ENCODE assay signal across 20 mouse cellular contexts in the genomic region with DNA sequence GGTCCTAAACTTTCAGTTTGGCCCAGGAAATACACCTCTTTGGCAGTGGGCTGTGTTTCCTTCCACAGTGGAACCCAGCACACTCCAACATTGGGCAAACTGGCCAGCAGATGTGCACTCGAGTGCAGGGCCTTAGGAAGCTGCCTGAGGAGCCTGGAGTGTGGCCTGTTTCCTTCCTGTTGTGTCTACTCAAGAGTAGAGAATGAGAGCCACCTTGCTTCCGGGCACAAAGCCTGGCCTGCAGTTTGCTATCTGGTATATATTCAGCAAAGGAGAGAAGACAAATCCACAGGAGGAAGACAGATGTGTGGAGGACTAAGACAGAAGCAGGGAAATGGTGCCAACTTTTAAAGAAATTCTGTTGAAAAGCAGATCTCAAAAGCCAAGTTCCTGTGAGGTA.
A peak's percentile ranks its signal among the peaks of the same experiment; 100 is the strongest.
DNase-seq lines count a peak whose midpoint lies in the region; ATAC-seq and TF ChIP-seq lines count a peak whose summit lies in the region.
"Had no signal": no experiment of that assay in that cellular context is flagged by ENCODE, and none has a peak within 500 bp of the region (broad histone marks: within the 10 kb centered on the region; RNA-seq: fewer than 3 reads in every experiment).

No protein-coding gene starts in this region.

- DNase-seq in intestine, embryonic 14.5 days (ENCODE audit: low spot score) = peak; percentile 42
- DNase-seq in CD4-positive helper T cell, adult 2 months (ENCODE audit: low read depth, low spot score) = peak; percentile 9
- DNase-seq in naive thymus-derived CD4-positive, alpha-beta T cell, adult 2 months (ENCODE audit: low read depth) = peak; percentile 22
- no peak for DNase-seq in left cerebral cortex, adult 2 months (ENCODE audit: extremely low spot score in 1 of 2, low spot score in 2 of 2)
- no peak for DNase-seq in kidney, postnatal 36 days
- DNase-seq: adrenal gland, postnatal 25 days; cerebellum, adult 2 months; heart, adult 2 months; spleen, adult 18-20 months had no signal

- ATAC-seq in intestine, embryonic 14.5 days (replicated peaks; ENCODE audit: low FRiP score, low TSS enrichment, low read depth) = no peak
- ATAC-seq in intestine, embryonic 16.5 days = no peak
- ATAC-seq in common myeloid progenitor, adult 5-6 weeks (replicated peaks; ENCODE audit: low read depth, poor library complexity, severe bottlenecking) = peak; percentile 58
- ATAC-seq: intestine, embryonic 15.5 days; lung, postnatal 0 days had no signal

- H3K27me3 ChIP-seq in intestine, embryonic 14.5 days (replicated peaks; ENCODE audit: control insufficient read depth, insufficient read depth, low read length) = no peaks in the 10 kb centered on the region
- no peaks in the 10 kb centered on the region for H3K27me3 ChIP-seq in intestine, embryonic 16.5 days (replicated peaks; ENCODE audit: control insufficient read depth, insufficient read depth, low read length)
- H3K27me3 ChIP-seq: heart, embryonic 15.5 days; intestine, embryonic 15.5 days; limb, embryonic 13.5 days; neural tube, embryonic 12.5 days had no signal

- H3K36me3 ChIP-seq in intestine, embryonic 14.5 days (ENCODE audit: control insufficient read depth, insufficient read depth, low read length) = no peaks in the 10 kb centered on the region
- 0 out of 2 replicates have a peak, but pooled peaks cover 2% of the 10 kb centered on the region for H3K36me3 ChIP-seq in intestine, embryonic 16.5 days (ENCODE audit: control insufficient read depth, insufficient read depth, low read length)
- H3K36me3 ChIP-seq: intestine, embryonic 15.5 days; limb, embryonic 13.5 days; neural tube, embryonic 12.5 days had no signal

- H3K9ac ChIP-seq in intestine, embryonic 14.5 days (ENCODE audit: low read length) = no peak overlapping the region
- no peak overlapping the region for H3K9ac ChIP-seq in intestine, embryonic 16.5 days (ENCODE audit: low read depth, low read length)
- H3K9ac ChIP-seq: heart, embryonic 15.5 days; intestine, embryonic 15.5 days; limb, embryonic 13.5 days; liver, embryonic 14.5 days; neural tube, embryonic 12.5 days had no signal

- WGBS in intestine, embryonic 14.5 days = 68% methylated on average over 2 of the region's 2 CpGs
- 61% methylated on average over 2 of the region's 2 CpGs for WGBS in intestine, embryonic 16.5 days

- H3K9me3 ChIP-seq in intestine, embryonic 14.5 days (ENCODE audit: control insufficient read depth, low read length) = no peaks in the 10 kb centered on the region
- H3K9me3 ChIP-seq in intestine, embryonic 16.5 days (ENCODE audit: control insufficient read depth, low read length) = no peaks in the 10 kb centered on the region
- H3K9me3 ChIP-seq: heart, embryonic 15.5 days; hindbrain, embryonic 10.5 days; intestine, embryonic 15.5 days; limb, embryonic 13.5 days; neural tube, embryonic 12.5 days had no signal

- no peak for TF ChIP-seq CTCF in left cerebral cortex, adult 2 months (IDR thresholded peaks at IDR 0.05)

- no peak overlapping the region for H3K27ac ChIP-seq in intestine, embryonic 14.5 days (ENCODE audit: low read depth)
- no peak overlapping the region for H3K27ac ChIP-seq in intestine, embryonic 16.5 days (ENCODE audit: low read length)
- no peak overlapping the region for H3K27ac ChIP-seq in left cerebral cortex, adult 2 months
- H3K27ac ChIP-seq: heart, adult 2 months; heart, embryonic 15.5 days; hindbrain, embryonic 10.5 days; intestine, embryonic 15.5 days; kidney, postnatal 0 days; limb, embryonic 13.5 days; liver, embryonic 14.5 days; neural tube, embryonic 12.5 days; stomach, postnatal 0 days had no signal

- intact Hi-C loops in left cerebral cortex, adult 2 months (cut with DNase I) = no loop called here

- no peak overlapping the region for H3K4me3 ChIP-seq in intestine, embryonic 14.5 days (ENCODE audit: low read depth, low read length)
- no peak overlapping the region for H3K4me3 ChIP-seq in intestine, embryonic 16.5 days (ENCODE audit: low read length)
- no peak overlapping the region for H3K4me3 ChIP-seq in left cerebral cortex, adult 2 months
- H3K4me3 ChIP-seq: heart, adult 2 months; heart, embryonic 15.5 days; hindbrain, embryonic 10.5 days; intestine, embryonic 15.5 days; limb, embryonic 13.5 days; neural tube, embryonic 12.5 days had no signal

- no peak overlapping the region for H3K4me2 ChIP-seq in intestine, embryonic 14.5 days (ENCODE audit: low read length)
- no peak overlapping the region for H3K4me2 ChIP-seq in intestine, embryonic 16.5 days (ENCODE audit: low read depth, low read length)
- H3K4me2 ChIP-seq: heart, embryonic 15.5 days; intestine, embryonic 15.5 days; limb, embryonic 13.5 days; neural tube, embryonic 12.5 days had no signal

- H3K4me1 ChIP-seq in intestine, embryonic 14.5 days (replicated peaks; ENCODE audit: control insufficient read depth, insufficient read depth, low read length) = no peaks in the 10 kb centered on the region
- no peaks in the 10 kb centered on the region for H3K4me1 ChIP-seq in intestine, embryonic 16.5 days (ENCODE audit: control insufficient read depth, insufficient read depth, low read length)
- H3K4me1 ChIP-seq: heart, embryonic 15.5 days; intestine, embryonic 15.5 days had no signal

Comparison
In these comparisons a context has a peak if more than half of its experiments do, and no peak if none do; other contexts are left out.
1. DNase-seq: peak in intestine, embryonic 14.5 days (single experiment), CD4-positive helper T cell, adult 2 months (single experiment) and naive thymus-derived CD4-positive, alpha-beta T cell, adult 2 months (single experiment); none in left cerebral cortex, adult 2 months (0 of 2) and kidney, postnatal 36 days (0 of 2).